Mouse (Mus musculus) neural tube, embryonic 12.5 days (tissue): Measurements from ENCODE around the gene Tcp11. TPM values are rescaled to one million over a fixed set of nuclear protein-coding genes. Genes with fewer than 3 reads are reported as not detected.

Experiments
- ATAC-seq: fragments of 200-750 bp; cut with Nextera tagmentation; 2 replicates; pipeline ENCODE4 v1.8.0; 2017; ENCODE audit warnings: low read depth, mild to moderate bottlenecking, moderate TSS enrichment, moderate library complexity; ENCODE audit not compliant: low FRiP score
- H3K27ac ChIP-seq: fragments of 300-500 bp; sonication (generic); 2 replicates; pipeline ENCODE4 v1.5.1; 2016
- H3K27me3 ChIP-seq: fragments of 300-500 bp; sonication (generic); replicated peaks from 2 replicates; pipeline ENCODE4 v1.6.1; 2016; ENCODE audit warnings: mild to moderate bottlenecking
- H3K36me3 ChIP-seq: fragments of 300-500 bp; sonication (generic); 2 replicates; pipeline ENCODE4 v1.6.1; 2016; ENCODE audit warnings: mild to moderate bottlenecking
- H3K4me1 ChIP-seq: fragments of 300-500 bp; sonication (generic); 2 replicates; pipeline ENCODE4 v1.6.1; 2016
- H3K4me2 ChIP-seq: fragments of 300-500 bp; sonication (generic); replicated peaks from 2 replicates; pipeline ENCODE4 v1.6.1; 2016; ENCODE audit warnings: mild to moderate bottlenecking
- H3K4me3 ChIP-seq: fragments of 300-500 bp; sonication (generic); 2 replicates; pipeline ENCODE4 v1.5.1; 2016
- H3K9ac ChIP-seq: fragments of 300-500 bp; sonication (generic); 2 replicates; pipeline ENCODE4 v1.6.1; 2016; ENCODE audit warnings: mild to moderate bottlenecking
- H3K9me3 ChIP-seq: fragments of 300-500 bp; sonication (generic); 2 replicates; pipeline ENCODE4 v1.6.1; 2016; ENCODE audit warnings: mild to moderate bottlenecking
- WGBS: fragments of 180-500 bp; shearing (Covaris S2); methylation state at CpG from one replicate; pipeline ENCODE4 v1.1.7; 2016; 5-methylcytosine and 5-hydroxymethylcytosine counted together
- polyA plus RNA-seq: library from polyadenylated mRNA; unstranded; fragments of >200 nt; fragmentation: Nextera tagmentation; extraction: Ambion mirVana; gene quantifications from 2 replicates; pipeline ENCODE4 v1.2.1, GENCODE M21; 2016

The Tcp11 gene
- polyA plus RNA-seq, 1 experiment from 2014 or later, result 1.3 TPM

DNA sequence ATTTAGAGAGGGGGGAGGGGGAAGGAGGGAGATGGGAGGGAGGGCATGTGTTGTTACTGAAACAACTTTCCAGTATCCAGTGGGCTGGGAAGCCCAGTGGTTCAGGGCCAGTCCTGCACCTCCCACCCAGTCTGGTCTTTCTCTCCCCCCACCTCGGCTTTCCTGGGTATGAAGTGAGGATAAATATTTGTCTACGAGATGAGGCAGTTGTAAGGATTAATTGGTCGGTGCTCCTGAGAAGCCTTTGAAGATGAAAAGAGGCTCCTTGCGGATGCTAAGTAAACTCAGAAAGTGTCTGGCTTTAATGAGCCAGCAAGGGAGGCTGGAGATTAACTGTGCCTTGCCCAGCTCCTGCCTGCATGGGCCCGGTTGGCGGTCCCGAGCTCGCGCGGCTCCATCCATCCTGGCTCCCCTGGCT lies 21.5 kb upstream of the Tcp11 start:
- no peak overlapping the region for H3K9ac ChIP-seq
- no peaks in the 10 kb centered on the region for H3K36me3 ChIP-seq
- H3K27me3 ChIP-seq, result no peaks in the 10 kb centered on the region
- H3K27ac ChIP-seq, result peak overlapping the region; percentile 37; the same call in 1 of the 2 replicates
- no peak overlapping the region for H3K4me3 ChIP-seq
- peaks cover 6% of the 10 kb centered on the region; the same call in 1 of the 2 replicates for H3K4me1 ChIP-seq
- no peak overlapping the region for H3K4me2 ChIP-seq
- 22% methylated on average over 10 of the region's 10 CpGs for WGBS
- no peaks in the 10 kb centered on the region for H3K9me3 ChIP-seq
- no peak for ATAC-seq

DNA sequence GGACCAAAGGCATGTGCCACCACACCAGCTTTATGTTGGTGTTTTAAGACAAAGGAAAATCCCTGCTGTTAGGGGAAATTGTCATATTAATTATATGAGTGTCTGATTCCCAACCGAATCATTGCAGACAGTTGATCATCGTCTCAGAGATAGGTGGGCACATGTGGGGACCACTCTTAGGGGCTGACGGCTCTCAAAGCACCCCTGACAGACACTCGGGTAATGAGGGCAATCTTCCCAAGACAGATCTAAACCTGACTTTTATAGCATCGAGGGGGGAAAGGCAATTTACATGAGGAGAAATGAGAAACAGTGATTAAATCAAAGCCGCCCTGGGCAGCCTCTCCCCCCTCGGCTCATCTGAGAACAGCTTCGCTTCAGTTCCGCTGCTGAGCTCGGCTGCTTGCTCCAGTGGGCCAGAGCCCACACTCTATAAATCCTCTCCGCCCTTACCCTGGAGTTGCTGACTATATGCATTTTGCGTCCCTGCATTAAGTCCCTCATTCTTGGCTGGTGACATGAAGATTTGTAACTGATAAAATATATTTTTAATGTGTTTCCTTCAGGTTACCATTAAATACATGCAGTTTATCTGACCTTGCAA lies 20.9 kb upstream of the Tcp11 start:
- H3K27ac ChIP-seq, result peak overlapping the region; percentile 59; the same call in 1 of the 2 replicates
- WGBS, result 28% methylated on average over 12 of the region's 12 CpGs
- no peaks in the 10 kb centered on the region for H3K27me3 ChIP-seq
- no peaks in the 10 kb centered on the region for H3K9me3 ChIP-seq
- H3K4me2 ChIP-seq, result no peak overlapping the region
- peaks cover 6% of the 10 kb centered on the region; the same call in 1 of the 2 replicates for H3K4me1 ChIP-seq
- H3K36me3 ChIP-seq, result no peaks in the 10 kb centered on the region
- 0 out of 2 replicates have a peak, but pooled peaks have one; percentile 70 for ATAC-seq
- no peak overlapping the region for H3K4me3 ChIP-seq
- no peak overlapping the region for H3K9ac ChIP-seq

DNA sequence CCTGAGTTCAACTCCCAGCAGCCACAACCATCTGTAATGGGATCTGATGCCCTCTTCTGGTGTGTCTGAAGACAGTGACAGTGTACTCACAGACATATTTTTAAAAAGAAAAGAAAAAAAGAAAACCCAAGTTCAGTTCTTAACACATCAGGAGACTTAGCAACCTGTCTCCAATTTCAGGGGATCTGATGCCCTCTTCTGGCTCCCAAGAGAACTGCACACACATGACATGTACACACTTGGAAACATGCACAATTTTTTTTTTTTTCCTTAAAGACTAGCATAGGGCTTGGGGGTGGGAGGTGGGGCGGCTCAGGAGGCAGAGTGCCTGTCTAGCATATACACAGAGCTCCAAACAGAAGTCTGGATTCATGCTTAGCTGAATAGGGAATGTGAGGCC lies 20.2 kb upstream of the Tcp11 start:
- H3K36me3 ChIP-seq, result no peaks in the 10 kb centered on the region
- 87% methylated on average over 1 of the region's 1 CpGs for WGBS
- no peaks in the 10 kb centered on the region for H3K9me3 ChIP-seq
- H3K4me1 ChIP-seq, result peaks cover 6% of the 10 kb centered on the region; the same call in 1 of the 2 replicates
- no peaks in the 10 kb centered on the region for H3K27me3 ChIP-seq
- no peak overlapping the region for H3K9ac ChIP-seq
- H3K27ac ChIP-seq, result 0 out of 2 replicates have a peak overlapping the region, but pooled peaks have one; percentile 59
- ATAC-seq, result no peak
- H3K4me2 ChIP-seq, result no peak overlapping the region
- H3K4me3 ChIP-seq, result no peak overlapping the region

GRCm38 (mm10) chr17:28099086-28099485 lies 18.6 kb upstream of the Tcp11 start:
- Histone ChIP-seq H3K36me3 (no peaks in the 10 kb centered on the region), H3K9ac (no peak overlapping the region), H3K9me3 (peaks cover under 1% of the 10 kb centered on the region), H3K4me2 (no peak overlapping the region), H3K27me3 (no peaks in the 10 kb centered on the region), H3K4me3 (no peak overlapping the region), H3K27ac (no peak overlapping the region), H3K4me1 (peaks cover 6% of the 10 kb centered on the region; the same call in 1 of the 2 replicates)
- no peak for ATAC-seq
- WGBS, result 21% methylated on average over 3 of the region's 3 CpGs

DNA sequence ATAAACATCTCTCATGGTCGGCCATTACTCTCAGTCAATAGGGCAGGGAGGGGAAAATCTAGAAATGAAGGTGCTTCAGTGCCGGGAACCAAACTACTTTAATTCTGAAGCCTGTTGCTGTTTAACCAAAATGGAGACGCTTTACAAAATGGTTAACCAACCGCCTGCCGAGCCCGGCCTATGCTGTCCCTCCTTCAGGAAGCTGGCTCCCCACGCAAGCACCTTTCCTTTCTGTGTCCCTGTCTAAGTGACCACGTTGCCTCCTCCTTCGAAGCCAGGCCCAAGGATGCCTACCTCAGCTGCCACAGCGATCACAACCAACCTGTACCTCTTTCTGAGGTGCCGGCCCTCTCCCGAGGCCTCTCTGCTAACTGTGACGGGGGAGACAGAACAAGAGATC lies 16.9 kb upstream of the Tcp11 start:
- H3K9ac ChIP-seq, result no peak overlapping the region
- no peaks in the 10 kb centered on the region for H3K36me3 ChIP-seq
- no peak overlapping the region for H3K27ac ChIP-seq
- peaks cover 4% of the 10 kb centered on the region for H3K9me3 ChIP-seq
- peaks cover 5% of the 10 kb centered on the region; the same call in 1 of the 2 replicates for H3K4me1 ChIP-seq
- ATAC-seq, result no peak
- H3K27me3 ChIP-seq, result no peaks in the 10 kb centered on the region
- no peak overlapping the region for H3K4me2 ChIP-seq
- no peak overlapping the region for H3K4me3 ChIP-seq
- 92% methylated on average over 13 of the region's 13 CpGs for WGBS

DNA sequence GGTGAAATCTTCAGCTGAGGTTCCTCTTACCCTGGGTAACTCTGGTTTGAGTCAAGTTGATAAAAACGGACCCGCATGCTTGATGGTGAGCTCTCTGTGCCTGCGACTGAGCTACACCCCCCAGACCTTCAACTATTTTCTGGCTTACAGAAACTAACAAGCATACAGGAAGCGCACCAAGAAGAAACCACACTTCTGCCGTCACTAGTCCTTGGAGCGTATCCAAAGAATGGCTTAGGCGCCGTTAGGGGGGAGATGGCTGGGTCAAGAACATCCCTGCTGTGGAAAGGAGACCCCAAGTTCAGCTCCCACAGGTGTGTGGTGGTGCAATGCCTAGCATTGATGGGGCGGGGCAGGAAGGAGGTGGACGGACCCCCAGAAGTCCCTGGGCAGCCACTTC lies 16.0 kb upstream of the Tcp11 start:
- Histone ChIP-seq H3K4me3 (no peak overlapping the region), H3K9me3 (peaks cover 4% of the 10 kb centered on the region), H3K9ac (no peak overlapping the region), H3K4me2 (no peak overlapping the region), H3K27me3 (no peaks in the 10 kb centered on the region), H3K36me3 (no peaks in the 10 kb centered on the region), H3K27ac (no peak overlapping the region), H3K4me1 (no peaks in the 10 kb centered on the region)
- no peak for ATAC-seq
- 89% methylated on average over 10 of the region's 10 CpGs for WGBS

GRCm38 (mm10) chr17:28093837-28094236 lies 13.4 kb upstream of the Tcp11 start:
- ATAC-seq, result no peak

DNA sequence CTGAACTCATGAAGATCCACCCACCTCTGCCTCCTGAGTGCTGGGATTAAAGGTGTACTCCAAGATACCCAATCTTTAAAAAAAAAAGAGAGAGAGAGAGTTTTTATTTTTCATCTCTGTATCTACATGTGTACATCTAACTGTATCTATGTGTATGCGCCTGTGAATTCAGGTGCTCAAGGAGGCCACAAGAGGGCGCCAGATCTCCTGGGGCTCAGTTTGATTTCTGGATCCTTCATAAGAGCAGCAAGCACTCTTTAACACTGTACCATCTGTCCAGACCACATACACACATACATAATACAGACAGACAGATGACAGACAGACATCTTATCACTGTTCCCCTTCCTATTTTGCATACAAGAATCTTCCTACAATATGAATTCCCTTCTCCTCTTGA lies 11.9 kb upstream of the Tcp11 start:
- Histone ChIP-seq H3K36me3 (no peaks in the 10 kb centered on the region), H3K4me2 (no peak overlapping the region), H3K9me3 (peaks cover 4% of the 10 kb centered on the region), H3K27ac (no peak overlapping the region), H3K4me1 (no peaks in the 10 kb centered on the region), H3K4me3 (no peak overlapping the region), H3K27me3 (no peaks in the 10 kb centered on the region), H3K9ac (no peak overlapping the region)
- 82% methylated on average over 2 of the region's 2 CpGs for WGBS
- ATAC-seq, result no peak

More at GRCm38 (mm10) chr17:28093837-28094236, 13.4 kb upstream of the Tcp11 start:
- no peaks in the 10 kb centered on the region for H3K36me3 ChIP-seq
- no peak overlapping the region for H3K4me2 ChIP-seq
- no peaks in the 10 kb centered on the region for H3K4me1 ChIP-seq
- H3K9me3 ChIP-seq, result peaks cover 4% of the 10 kb centered on the region
- no peak overlapping the region for H3K4me3 ChIP-seq
- H3K9ac ChIP-seq, result no peak overlapping the region
- no peak overlapping the region for H3K27ac ChIP-seq
- no peaks in the 10 kb centered on the region for H3K27me3 ChIP-seq
- WGBS, result 84% methylated on average over 3 of the region's 3 CpGs

DNA sequence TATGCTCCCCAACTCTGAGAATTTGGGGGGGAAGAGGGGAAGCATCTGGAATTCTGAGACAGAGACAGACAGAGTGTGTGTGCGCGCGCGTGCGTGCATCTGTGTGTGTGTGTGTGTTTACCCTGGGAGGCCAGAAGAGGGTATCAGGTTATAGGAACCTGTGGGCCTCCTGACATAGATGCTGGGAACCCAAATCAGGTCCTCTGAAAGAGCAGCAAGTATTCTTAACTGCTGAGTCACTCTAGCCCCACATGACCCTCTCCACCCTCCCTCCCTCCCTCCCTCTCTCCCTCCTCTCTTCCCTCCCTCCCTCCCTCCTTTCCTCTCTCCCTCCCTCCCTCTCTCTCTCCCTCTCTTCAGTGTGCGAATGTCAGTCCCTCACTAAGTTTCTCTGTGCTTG lies 8.3 kb upstream of the Tcp11 start:
- no peaks in the 10 kb centered on the region for H3K9me3 ChIP-seq
- no peaks in the 10 kb centered on the region for H3K27me3 ChIP-seq
- H3K36me3 ChIP-seq, result no peaks in the 10 kb centered on the region
- H3K4me2 ChIP-seq, result no peak overlapping the region
- H3K4me1 ChIP-seq, result 0 out of 2 replicates have a peak, but pooled peaks cover 4% of the 10 kb centered on the region
- 86% methylated on average over 6 of the region's 6 CpGs for WGBS
- H3K27ac ChIP-seq, result no peak overlapping the region
- no peak for ATAC-seq
- no peak overlapping the region for H3K9ac ChIP-seq
- H3K4me3 ChIP-seq, result no peak overlapping the region

GRCm38 (mm10) chr17:28087430-28087829 lies 7.0 kb upstream of the Tcp11 start:
- Histone ChIP-seq H3K4me1 (0 out of 2 replicates have a peak, but pooled peaks cover 4% of the 10 kb centered on the region), H3K9ac (no peak overlapping the region), H3K27me3 (no peaks in the 10 kb centered on the region), H3K27ac (no peak overlapping the region), H3K9me3 (no peaks in the 10 kb centered on the region), H3K36me3 (no peaks in the 10 kb centered on the region), H3K4me3 (no peak overlapping the region), H3K4me2 (no peak overlapping the region)
- no peak for ATAC-seq
- WGBS, result 24% methylated on average over 5 of the region's 5 CpGs

- no peaks in the 10 kb centered on the region for H3K27me3 ChIP-seq
- no peaks in the 10 kb centered on the region for H3K36me3 ChIP-seq
- H3K4me1 ChIP-seq, result 0 out of 2 replicates have a peak, but pooled peaks cover 4% of the 10 kb centered on the region
- no peak overlapping the region for H3K27ac ChIP-seq
- H3K9me3 ChIP-seq, result no peaks in the 10 kb centered on the region
- peak overlapping the region; percentile 25 for H3K4me2 ChIP-seq
- 1% methylated on average over 16 of the region's 16 CpGs for WGBS
- no peak overlapping the region for H3K4me3 ChIP-seq
- ATAC-seq, result no peak
- no peak overlapping the region for H3K9ac ChIP-seq
Measured at GRCm38 (mm10) chr17:28084964-28085363, 4.5 kb upstream of the Tcp11 start.

- H3K27ac ChIP-seq, result no peak overlapping the region
- no peak overlapping the region for H3K4me3 ChIP-seq
- ATAC-seq, result no peak
- no peaks in the 10 kb centered on the region for H3K9me3 ChIP-seq
- no peaks in the 10 kb centered on the region for H3K36me3 ChIP-seq
- peaks cover 4% of the 10 kb centered on the region; the same call in 1 of the 2 replicates for H3K4me1 ChIP-seq
- H3K9ac ChIP-seq, result no peak overlapping the region
- no peak overlapping the region for H3K4me2 ChIP-seq
- no peaks in the 10 kb centered on the region for H3K27me3 ChIP-seq
- WGBS, result 24% methylated on average over 22 of the region's 22 CpGs
Measured at GRCm38 (mm10) chr17:28084395-28084905, 4.0 kb upstream of the Tcp11 start.

- WGBS, result 69% methylated on average over 13 of the region's 13 CpGs
- no peak for ATAC-seq
- no peaks in the 10 kb centered on the region for H3K27me3 ChIP-seq
- no peak overlapping the region for H3K4me2 ChIP-seq
- H3K27ac ChIP-seq, result no peak overlapping the region
- no peak overlapping the region for H3K9ac ChIP-seq
- H3K36me3 ChIP-seq, result no peaks in the 10 kb centered on the region
- no peaks in the 10 kb centered on the region for H3K9me3 ChIP-seq
- no peak overlapping the region for H3K4me3 ChIP-seq
- peaks cover 4% of the 10 kb centered on the region; the same call in 1 of the 2 replicates for H3K4me1 ChIP-seq
Measured at GRCm38 (mm10) chr17:28082863-28083262, 2.4 kb upstream of the Tcp11 start.
